Mouse (Mus musculus) ES-E14 (cell line): ENCODE results near the gene Fxyd4. TPM values are rescaled to one million over a fixed set of nuclear protein-coding genes. Genes with fewer than 3 reads are reported as not detected.

Experiments
- DNase-seq: peaks from one replicate; pipeline ENCODE4 v3.0.0-alpha.2; 2013; ENCODE audit warnings: low read depth, low spot score
- H3K27ac ChIP-seq: 2 replicates; pipeline ENCODE4 v1.5.1; 2012; ENCODE audit warnings: low read depth, mild to moderate bottlenecking, low read length, moderate library complexity, mixed read lengths; ENCODE audit not compliant: poor library complexity, insufficient read depth, severe bottlenecking
- H3K36me3 ChIP-seq: 2 replicates; pipeline ENCODE4 v1.6.1; 2012; ENCODE audit warnings: mild to moderate bottlenecking, low read length, moderate library complexity, mixed read lengths; ENCODE audit not compliant: control insufficient read depth, poor library complexity, insufficient read depth, severe bottlenecking
- H3K4me1 ChIP-seq, 2 experiments: fragments of 150-350 bp in 1 of 2; sonication (generic) in 1 of 2; 2 replicates each; pipeline ENCODE4 v1.6.1; 2012; ENCODE audit warnings: low read length in 2 of 2, mild to moderate bottlenecking in 1 of 2, mixed read lengths in 1 of 2; ENCODE audit not compliant: control insufficient read depth in 2 of 2, insufficient read depth in 2 of 2, poor library complexity in 1 of 2
- H3K4me3 ChIP-seq, 2 experiments: fragments of 150-350 bp in 1 of 2; sonication (generic) in 1 of 2; 2 replicates each; pipeline ENCODE4 v1.5.1; 2012; ENCODE audit warnings: low read length in 2 of 2, low read depth in 1 of 2, mild to moderate bottlenecking in 1 of 2, mixed read lengths in 1 of 2; ENCODE audit not compliant: insufficient read depth in 1 of 2, poor library complexity in 1 of 2, severe bottlenecking in 1 of 2
- H3K9ac ChIP-seq: 2 replicates; pipeline ENCODE4 v1.6.1; 2012; ENCODE audit warnings: low read depth, mild to moderate bottlenecking, low read length, mixed read lengths; ENCODE audit not compliant: poor library complexity, insufficient read depth, severe bottlenecking
- H3K9me3 ChIP-seq: fragments of 150-350 bp; sonication (generic); 2 replicates; pipeline ENCODE4 v1.6.1; 2012; ENCODE audit warnings: low read depth, mild to moderate bottlenecking, low read length; ENCODE audit not compliant: control insufficient read depth, insufficient read depth
- CHD2 ChIP-seq: IDR thresholded peaks from 2 replicates; pipeline ENCODE4 v1.6.1; 2014; ENCODE audit warnings: mild to moderate bottlenecking, low read depth, low read length, inconsistent platforms
- HCFC1 ChIP-seq: IDR thresholded peaks from 2 replicates; pipeline ENCODE4 v1.6.1; 2012; ENCODE audit warnings: low read length, inconsistent platforms, borderline replicate concordance; ENCODE audit not compliant: insufficient read depth
- MAFK ChIP-seq: IDR thresholded peaks from 2 replicates; pipeline ENCODE4 v1.6.1; 2014; ENCODE audit warnings: mild to moderate bottlenecking, low read depth, low read length, inconsistent platforms; ENCODE audit not compliant: insufficient read depth
- ZC3H11A ChIP-seq: IDR thresholded peaks from 2 replicates; pipeline ENCODE4 v1.6.1; 2012; ENCODE audit warnings: low read depth, mild to moderate bottlenecking, inconsistent platforms, low read length, borderline replicate concordance
- ZNF384 ChIP-seq: IDR thresholded peaks from 2 replicates; pipeline ENCODE4 v1.6.1; 2012; ENCODE audit warnings: low read depth, low read length, inconsistent platforms
- in situ Hi-C, 2 experiments: fragments of 600-800 bp; cut with MboI; formaldehyde crosslinking; loops; one replicate each; pipeline ENCODE4 v1.15.1; 2025; ENCODE audit warnings: low sequenced_read_pairs in 2 of 2, inconsistent platforms in 1 of 2; ENCODE audit not compliant: unreplicated experiment in 2 of 2
- total RNA-seq: library from RNA; depleted of rRNA; stranded (reverse); fragments of 300-350 nt; gene quantifications from 2 replicates; pipeline ENCODE4 v1.2.3, GENCODE M21; 2012

The Fxyd4 gene
- total RNA-seq, 1 experiment, result 0.98 TPM

DNA sequence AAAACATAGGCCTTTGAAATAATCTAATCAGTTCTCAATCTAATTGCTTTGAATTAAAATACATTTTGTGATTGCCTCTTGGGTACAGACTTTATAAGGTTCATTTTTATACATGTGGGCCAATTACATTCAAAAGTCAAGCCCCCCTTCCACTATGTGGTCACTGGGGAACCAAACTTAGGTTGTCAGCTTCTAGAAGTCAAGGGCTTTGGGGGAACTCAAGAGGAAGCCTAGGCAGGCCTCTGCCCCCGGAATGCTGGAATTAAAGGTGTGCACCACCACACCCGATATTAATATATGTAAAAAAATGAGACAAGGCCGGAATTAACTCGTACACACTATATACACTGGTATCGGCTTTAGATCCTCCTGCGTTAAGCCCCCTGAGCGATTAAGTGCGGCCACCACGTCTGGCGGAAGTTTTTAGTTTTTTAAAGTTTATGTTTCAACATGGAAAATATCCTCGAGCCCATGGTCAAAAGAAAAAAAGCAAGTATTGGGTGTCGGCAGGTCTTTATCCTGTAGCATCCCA is 21.2 kb downstream of the Fxyd4 start:
- in situ Hi-C loops, result no loop called here
- Histone ChIP-seq H3K36me3 (peaks cover 21% of the 10 kb centered on the region), H3K4me3 (peak overlapping the region; percentile 79 to 95), H3K27ac (peak overlapping the region; percentile 100), H3K9me3 (no peaks in the 10 kb centered on the region), H3K9ac (peak overlapping the region; percentile 99), H3K4me1 (peaks cover 2 to 16% of the 10 kb centered on the region in 2 experiments; a peak in 2 of 4 replicates)
- no peak for DNase-seq
- TF ChIP-seq ZNF384, result no peak
- TF ChIP-seq HCFC1, result no peak
- TF ChIP-seq MAFK, result no peak
- TF ChIP-seq CHD2, result no peak
- no peak for TF ChIP-seq ZC3H11A

DNA sequence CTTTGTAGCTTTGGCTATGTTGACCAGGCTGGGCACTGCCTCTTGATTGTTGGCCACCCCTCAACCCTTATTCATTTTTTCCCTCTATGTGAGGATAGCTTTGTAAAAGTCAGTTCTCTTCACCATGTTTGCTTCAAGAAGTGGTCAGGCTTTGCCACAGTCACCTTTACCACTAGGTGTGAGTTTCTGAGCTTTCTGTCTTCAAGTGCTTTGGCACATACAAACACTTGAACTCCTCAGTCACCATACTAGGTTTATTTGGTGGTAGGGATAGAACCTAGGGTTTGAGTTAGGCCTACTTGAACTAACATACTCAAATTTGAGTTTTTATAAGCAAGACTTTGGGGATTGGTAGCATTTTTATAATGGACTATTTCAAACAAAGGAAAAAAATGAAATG is 23.0 kb downstream of the Fxyd4 start:
- Histone ChIP-seq H3K9me3 (no peaks in the 10 kb centered on the region), H3K27ac (no peak overlapping the region), H3K4me1 (peaks cover 2 to 18% of the 10 kb centered on the region in 2 experiments; a peak in 2 of 4 replicates), H3K9ac (no peak overlapping the region), H3K36me3 (peaks cover 13% of the 10 kb centered on the region), H3K4me3 (no peak overlapping the region)
- no peak for DNase-seq
- TF ChIP-seq ZC3H11A, result no peak
- no peak for TF ChIP-seq HCFC1
- no peak for TF ChIP-seq ZNF384
- no peak for TF ChIP-seq MAFK
- no peak for TF ChIP-seq CHD2
- in situ Hi-C loops, result no loop called here

DNA sequence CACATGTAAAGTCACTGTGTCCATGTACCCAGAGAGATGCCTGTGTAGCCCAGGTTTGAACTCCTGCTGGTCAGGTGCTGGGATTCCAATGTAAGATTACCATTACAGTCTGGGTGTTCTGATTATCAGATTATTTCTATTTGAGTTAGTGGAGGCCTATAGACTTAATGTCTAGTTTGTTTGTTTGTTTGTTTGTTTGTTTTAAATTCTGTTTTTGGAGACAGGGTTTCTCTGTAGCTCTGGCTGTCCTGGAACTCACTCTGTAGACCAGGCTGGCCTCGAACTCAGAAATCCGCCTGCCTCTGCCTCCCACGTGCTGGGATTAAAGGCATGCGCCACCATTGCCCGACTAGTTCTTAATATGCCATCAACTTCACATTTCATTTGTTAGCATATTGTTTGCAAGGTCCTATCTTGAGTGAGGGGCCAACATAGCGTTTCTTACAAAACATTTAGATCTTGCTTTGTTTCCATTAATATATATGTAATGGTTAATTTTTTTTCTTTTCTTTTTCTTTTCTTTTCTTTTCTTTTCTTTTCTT is 27.3 kb downstream of the Fxyd4 start:
- peaks cover 1% of the 10 kb centered on the region; the same call in 1 of the 2 replicates for H3K36me3 ChIP-seq
- DNase-seq, result no peak
- H3K4me3 ChIP-seq, result peak overlapping the region; percentile 89 to 91
- no peak overlapping the region for H3K27ac ChIP-seq
- peaks cover 2 to 14% of the 10 kb centered on the region in 2 experiments; a peak in 2 of 4 replicates for H3K4me1 ChIP-seq
- in situ Hi-C loops, result no loop called here
- TF ChIP-seq CHD2 (no peak), ZNF384 (no peak), HCFC1 (no peak), MAFK (no peak), ZC3H11A (no peak)
- H3K9ac ChIP-seq, result peak overlapping the region; percentile 14; the same call in 1 of the 2 replicates
- no peaks in the 10 kb centered on the region for H3K9me3 ChIP-seq

DNA sequence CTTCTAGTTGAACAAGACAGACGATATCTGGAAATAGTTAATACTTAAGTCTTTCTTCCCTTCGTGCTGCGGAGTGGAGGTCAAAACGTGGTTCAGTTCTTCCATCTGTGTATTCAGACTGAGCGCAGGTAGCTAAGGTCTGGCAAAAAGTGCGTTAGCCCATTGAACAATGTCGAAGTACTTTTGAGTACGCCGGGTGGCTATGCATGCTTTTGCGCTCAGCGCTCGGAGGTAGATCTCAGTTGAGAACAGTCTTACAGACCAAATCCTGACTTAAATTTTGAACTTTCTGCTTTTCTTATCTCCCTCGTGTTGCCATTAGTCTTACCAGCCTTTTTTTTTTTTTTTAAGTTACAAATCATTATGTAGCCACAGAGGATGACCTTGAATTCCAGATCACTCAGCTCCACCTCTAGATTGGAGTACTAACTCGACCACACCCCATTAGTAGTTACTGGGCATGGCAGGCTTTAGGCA is 29.0 kb downstream of the Fxyd4 start:
- in situ Hi-C loops, result no loop called here
- Histone ChIP-seq H3K9me3 (no peaks in the 10 kb centered on the region), H3K27ac (peak overlapping the region; percentile 96; the same call in 1 of the 2 replicates), H3K4me3 (peak overlapping the region; percentile 89 to 91), H3K9ac (peak overlapping the region; percentile 95), H3K4me1 (peaks cover 2 to 9% of the 10 kb centered on the region in 2 experiments; a peak in 2 of 4 replicates), H3K36me3 (peaks cover 1% of the 10 kb centered on the region; the same call in 1 of the 2 replicates)
- peak; percentile 95 for TF ChIP-seq ZNF384
- peak; percentile 57; the same call in 1 of the 2 replicates for TF ChIP-seq CHD2
- TF ChIP-seq ZC3H11A, result no peak
- no peak for TF ChIP-seq HCFC1
- no peak for TF ChIP-seq MAFK
- DNase-seq, result no peak
